Mouse (Mus musculus) lung, embryonic 14.5 days (tissue): ENCODE data around the gene Cdh22. TPM values are rescaled to one million over a fixed set of nuclear protein-coding genes. Genes with fewer than 3 reads are reported as not detected.

ENCODE experiments used
- ATAC-seq: fragments of 200-750 bp; cut with Nextera tagmentation; 2 replicates; pipeline ENCODE4 v1.8.0; 2017; ENCODE audit warnings: mild to moderate bottlenecking, moderate TSS enrichment, moderate library complexity; ENCODE audit not compliant: insufficient read depth
- DNase-seq: peaks from one replicate; pipeline ENCODE4 v3.0.0-alpha.2; 2015
- H3K27ac ChIP-seq: fragments of 300-500 bp; sonication (generic); 2 replicates; pipeline ENCODE4 v1.5.1; 2014; ENCODE audit warnings: low read depth, mild to moderate bottlenecking, moderate library complexity
- H3K27me3 ChIP-seq: fragments of 300-500 bp; sonication (generic); 2 replicates; pipeline ENCODE4 v1.6.1; 2014; ENCODE audit warnings: low read length, control low read depth; ENCODE audit not compliant: insufficient read depth
- H3K36me3 ChIP-seq: fragments of 300-500 bp; sonication (generic); 2 replicates; pipeline ENCODE4 v1.6.1; 2014; ENCODE audit warnings: control low read depth; ENCODE audit not compliant: insufficient read depth
- H3K4me1 ChIP-seq: fragments of 300-500 bp; sonication (generic); 2 replicates; pipeline ENCODE4 v1.6.1; 2014; ENCODE audit warnings: antibody characterized with exemption, control low read depth; ENCODE audit not compliant: insufficient read depth
- H3K4me2 ChIP-seq: fragments of 300-500 bp; sonication (generic); 2 replicates; pipeline ENCODE4 v1.6.1; 2014; ENCODE audit warnings: mild to moderate bottlenecking
- H3K4me3 ChIP-seq: fragments of 300-500 bp; sonication (generic); 2 replicates; pipeline ENCODE4 v1.5.1; 2014; ENCODE audit warnings: low read depth, low read length
- H3K9ac ChIP-seq: fragments of 300-500 bp; sonication (generic); 2 replicates; pipeline ENCODE4 v1.6.1; 2014
- H3K9me3 ChIP-seq: fragments of 300-500 bp; sonication (generic); 2 replicates; pipeline ENCODE4 v1.6.1; 2016; ENCODE audit warnings: low read depth, low read length, control low read depth
- CTCF ChIP-seq: IDR thresholded peaks from 2 replicates; pipeline ENCODE4 v1.5.1; 2016; ENCODE audit warnings: antibody characterized with exemption, low read depth
- WGBS: fragments of 180-500 bp; shearing (Covaris S2); extraction: QIAGEN DNeasy Blood & Tissue Kit; methylation state at CpG from one replicate; pipeline ENCODE4 v1.1.7; 2014; 5-methylcytosine and 5-hydroxymethylcytosine counted together
- polyA plus RNA-seq: library from polyadenylated mRNA; unstranded; fragments of >200 nt; fragmentation: Nextera tagmentation; extraction: Ambion mirVana; gene quantifications from 2 replicates; pipeline ENCODE4 v1.2.1, GENCODE M21; 2014

Gene Cdh22
- polyA plus RNA-seq, result 0.72 and 1.5 TPM in 2 replicates

DNA sequence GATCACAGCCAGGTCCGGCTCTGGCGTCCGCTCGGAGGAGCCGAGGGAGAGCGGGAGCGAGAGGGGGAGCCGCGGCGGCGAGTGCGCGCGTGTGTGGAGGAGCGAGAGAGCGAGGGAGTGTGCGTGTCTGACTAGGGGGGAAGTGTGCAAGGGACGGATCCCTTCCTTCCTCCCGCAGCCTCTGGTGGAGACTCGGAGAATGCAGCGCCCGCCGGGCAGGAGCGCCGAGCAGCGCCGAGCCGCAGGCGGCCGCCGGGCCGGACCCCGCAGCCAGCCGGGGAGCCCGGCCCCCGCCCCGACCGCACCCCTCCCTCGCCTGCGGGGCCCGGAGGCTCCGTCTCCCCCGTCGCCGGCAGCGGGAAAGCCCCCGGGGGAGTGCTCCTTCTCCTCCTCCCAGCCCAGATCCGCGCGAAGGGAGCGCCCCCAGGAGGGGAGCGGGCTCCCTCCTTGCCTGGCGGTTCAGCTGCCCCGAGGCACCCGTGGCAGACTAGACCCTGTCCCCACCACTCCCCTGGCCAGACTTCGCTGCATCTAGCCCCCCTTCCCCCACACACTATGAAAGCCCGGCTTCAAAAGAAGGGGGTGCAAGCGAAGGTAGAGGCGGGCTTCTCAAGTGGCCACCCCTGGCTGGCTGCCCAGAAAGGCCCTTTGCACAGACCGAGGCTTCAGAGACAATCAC is at the start of gene Cdh22:
TSS of gene Cdh22 (minus strand) at position 241 of the 679 bp plus-strand sequence.
- WGBS, result under 1% methylated on average over 39 of the region's 60 CpGs
- H3K4me2 ChIP-seq, result peak within 1 kb of the TSS; percentile 98
- H3K9me3 ChIP-seq, result no peaks in the 10 kb centered on the region
- H3K4me1 ChIP-seq, result no peaks in the 10 kb centered on the region
- peak; percentile 61 for TF ChIP-seq CTCF
- peak; percentile 78 for ATAC-seq
- peak within 1 kb of the TSS; percentile 55 for H3K4me3 ChIP-seq
- H3K9ac ChIP-seq, result peak within 1 kb of the TSS; percentile 51
- H3K27ac ChIP-seq, result no peak within 1 kb of the TSS
- peaks cover 94% of the 10 kb centered on the region for H3K27me3 ChIP-seq
- peak; percentile 82 for DNase-seq
- no peaks in the 10 kb centered on the region for H3K36me3 ChIP-seq

GRCm38 (mm10) chr2:165284377-165284776 is 49.7 kb upstream of the Cdh22 start:
- ATAC-seq, result no peak
- TF ChIP-seq CTCF, result no peak
- Histone ChIP-seq H3K36me3 (peaks cover 12% of the 10 kb centered on the region; the same call in 1 of the 2 replicates), H3K27me3 (no peaks in the 10 kb centered on the region), H3K9ac (no peak overlapping the region), H3K4me3 (no peak overlapping the region), H3K27ac (no peak overlapping the region), H3K9me3 (no peaks in the 10 kb centered on the region), H3K4me2 (no peak overlapping the region), H3K4me1 (peaks cover 3% of the 10 kb centered on the region; the same call in 1 of the 2 replicates)
- DNase-seq, result no peak
- 85% methylated on average over 7 of the region's 7 CpGs for WGBS

DNA sequence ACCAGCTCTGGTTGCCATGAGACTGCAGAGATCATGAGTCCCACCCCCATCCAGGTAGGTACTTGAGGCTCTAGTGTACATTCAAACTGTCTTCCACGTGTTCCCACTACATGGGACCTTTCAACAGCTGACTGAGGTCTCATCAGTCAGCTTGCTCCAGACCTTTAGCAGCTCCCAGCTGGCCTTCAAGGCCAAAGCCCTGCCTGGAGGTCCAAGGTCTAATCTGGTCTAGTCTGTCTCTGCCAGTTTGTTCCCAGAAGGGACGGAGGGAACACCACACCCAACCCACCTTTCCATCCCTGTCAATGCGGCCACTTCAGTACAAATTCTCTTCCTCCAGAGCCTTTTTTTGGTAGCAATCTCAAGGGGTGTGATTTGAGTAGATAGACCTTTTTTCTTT is 49.0 kb upstream of the Cdh22 start:
- H3K9ac ChIP-seq, result no peak overlapping the region
- DNase-seq (no peak), ATAC-seq (no peak)
- peaks cover 3% of the 10 kb centered on the region; the same call in 1 of the 2 replicates for H3K4me1 ChIP-seq
- peaks cover 11% of the 10 kb centered on the region; the same call in 1 of the 2 replicates for H3K36me3 ChIP-seq
- no peak for TF ChIP-seq CTCF
- no peak overlapping the region for H3K4me3 ChIP-seq
- no peak overlapping the region for H3K27ac ChIP-seq
- no peaks in the 10 kb centered on the region for H3K9me3 ChIP-seq
- no peak overlapping the region for H3K4me2 ChIP-seq
- no peaks in the 10 kb centered on the region for H3K27me3 ChIP-seq
- 80% methylated on average over 3 of the region's 3 CpGs for WGBS

- ATAC-seq (peak; percentile 58; the same call in 1 of the 2 replicates), DNase-seq (peak; percentile 56)
- Histone ChIP-seq H3K4me1 (no peaks in the 10 kb centered on the region; the same call in 1 of the 2 replicates), H3K9ac (no peak overlapping the region), H3K4me3 (no peak overlapping the region), H3K27me3 (no peaks in the 10 kb centered on the region), H3K4me2 (no peak overlapping the region), H3K27ac (no peak overlapping the region), H3K36me3 (peaks cover 24% of the 10 kb centered on the region), H3K9me3 (no peaks in the 10 kb centered on the region)
- 39% methylated on average over 5 of the region's 6 CpGs for WGBS
- TF ChIP-seq CTCF, result peak; percentile 15; the same call in 1 of the 2 replicates
Observed at GRCm38 (mm10) chr2:165281779-165282311, 47.2 kb upstream of the Cdh22 start.

DNA sequence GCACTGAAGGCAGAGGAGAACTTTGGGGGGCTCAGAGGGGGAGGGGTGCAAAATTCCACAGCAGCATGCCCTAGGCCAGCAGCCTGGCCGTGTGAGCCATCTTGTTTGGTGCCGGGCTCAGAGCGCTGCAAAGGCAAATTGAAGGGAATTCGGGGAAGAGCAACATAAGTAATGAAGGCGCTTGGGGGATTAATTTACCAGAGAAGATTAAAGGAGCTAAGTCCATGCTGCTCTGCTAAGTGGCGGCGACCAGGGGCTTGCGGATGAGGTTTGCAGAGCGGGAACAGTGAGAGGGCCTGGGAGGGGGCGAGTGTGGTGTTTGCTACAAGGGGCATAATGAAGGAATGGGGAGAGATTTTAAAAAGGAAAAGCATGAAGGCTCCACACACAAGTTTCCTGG is 44.7 kb upstream of the Cdh22 start:
- Histone ChIP-seq H3K27me3 (no peaks in the 10 kb centered on the region), H3K4me3 (no peak overlapping the region), H3K9me3 (no peaks in the 10 kb centered on the region), H3K4me1 (no peaks in the 10 kb centered on the region), H3K4me2 (no peak overlapping the region), H3K36me3 (peaks cover 30% of the 10 kb centered on the region), H3K27ac (no peak overlapping the region), H3K9ac (no peak overlapping the region)
- ATAC-seq (no peak), DNase-seq (no peak)
- 60% methylated on average over 10 of the region's 10 CpGs for WGBS
- TF ChIP-seq CTCF, result no peak

DNA sequence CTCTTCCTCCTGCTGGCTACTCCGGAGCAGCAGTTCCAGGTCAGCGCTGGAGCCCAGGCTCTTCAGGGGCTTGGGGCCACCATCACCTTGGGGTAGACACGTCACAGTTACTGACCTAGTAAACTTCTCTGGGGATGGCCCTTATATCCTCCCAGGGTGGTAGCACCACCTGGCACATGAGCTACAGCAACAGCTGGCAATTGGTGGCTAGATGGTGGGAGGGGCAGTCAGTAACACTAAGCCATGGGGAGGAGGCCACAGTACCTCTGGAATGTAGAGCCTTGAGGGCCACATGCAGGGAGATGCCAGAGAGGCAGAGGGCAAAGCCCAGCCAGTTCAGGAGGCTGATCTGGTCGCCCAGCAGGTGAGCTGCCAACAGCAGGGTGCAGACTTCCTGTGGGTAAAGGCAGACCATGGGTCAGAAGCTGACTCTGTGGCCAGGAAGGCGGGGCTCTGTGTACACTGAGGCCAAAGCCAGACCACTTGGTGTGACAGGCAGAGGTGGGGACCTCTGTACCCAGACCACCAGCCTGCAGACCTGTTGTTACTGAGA is 42.6 kb upstream of the Cdh22 start:
- peaks cover 23% of the 10 kb centered on the region for H3K36me3 ChIP-seq
- no peak overlapping the region for H3K27ac ChIP-seq
- ATAC-seq (no peak), DNase-seq (no peak)
- H3K4me3 ChIP-seq, result no peak overlapping the region
- no peaks in the 10 kb centered on the region for H3K4me1 ChIP-seq
- no peak for TF ChIP-seq CTCF
- WGBS, result 84% methylated on average over 5 of the region's 5 CpGs
- H3K27me3 ChIP-seq, result no peaks in the 10 kb centered on the region
- no peak overlapping the region for H3K9ac ChIP-seq
- no peak overlapping the region for H3K4me2 ChIP-seq
- H3K9me3 ChIP-seq, result no peaks in the 10 kb centered on the region

DNA sequence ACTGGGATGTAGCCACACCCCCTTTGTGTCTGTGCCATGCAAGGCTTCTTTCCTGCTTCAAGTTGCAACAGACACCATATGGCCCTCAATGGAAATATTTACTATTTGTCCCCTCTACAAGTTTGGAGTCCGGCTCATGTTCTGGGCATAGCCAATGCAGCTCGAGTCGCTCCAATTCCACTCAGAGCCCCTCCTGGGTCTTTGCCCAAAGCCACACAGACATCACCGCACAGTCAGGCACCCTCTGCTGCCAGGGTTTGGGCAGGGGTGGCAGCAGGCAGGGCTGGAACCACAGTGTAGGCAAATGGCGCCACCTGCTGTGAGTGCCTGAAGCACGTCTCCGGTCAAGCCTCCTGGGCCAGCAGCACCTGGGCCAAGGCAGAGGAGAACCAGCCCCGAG is 41.2 kb upstream of the Cdh22 start:
- Histone ChIP-seq H3K36me3 (peaks cover 19% of the 10 kb centered on the region), H3K4me2 (no peak overlapping the region), H3K4me3 (no peak overlapping the region), H3K27ac (no peak overlapping the region), H3K27me3 (no peaks in the 10 kb centered on the region), H3K9ac (no peak overlapping the region), H3K4me1 (no peaks in the 10 kb centered on the region), H3K9me3 (no peaks in the 10 kb centered on the region)
- 21% methylated on average over 8 of the region's 8 CpGs for WGBS
- ATAC-seq (peak; percentile 64), DNase-seq (peak; percentile 78)
- TF ChIP-seq CTCF, result peak; percentile 92
